Mouse (Mus musculus) myocyte (in vitro differentiated cells): ENCODE measurements around the gene Fndc5.
A peak's percentile ranks its signal among the peaks of the same experiment; 100 is the strongest.

Experiments
- MAX ChIP-seq: IDR thresholded peaks from one replicate; pipeline ENCODE4 v1.6.1; 2011; ENCODE audit warnings: low read depth, mild to moderate bottlenecking, control low read depth
- POLR2A ChIP-seq: IDR thresholded peaks from one replicate; pipeline ENCODE4 v1.6.1; 2011; ENCODE audit warnings: low read depth, mild to moderate bottlenecking, control low read depth, moderate library complexity; ENCODE audit not compliant: insufficient read length
- POLR2AphosphoS2 ChIP-seq: IDR thresholded peaks from one replicate; pipeline ENCODE4 v1.6.1; 2011; ENCODE audit warnings: low read depth, control low read depth; ENCODE audit not compliant: insufficient read length
- TCF12 ChIP-seq: IDR thresholded peaks from one replicate; pipeline ENCODE4 v1.6.1; 2011; ENCODE audit warnings: mild to moderate bottlenecking, control low read depth; ENCODE audit not compliant: poor library complexity, insufficient read depth, severe bottlenecking
- USF1 ChIP-seq: IDR thresholded peaks from one replicate; pipeline ENCODE4 v1.6.1; 2011; ENCODE audit warnings: low read depth, mild to moderate bottlenecking, control low read depth, moderate library complexity

- no peak for TF ChIP-seq MAX
- TF ChIP-seq POLR2A = peak; percentile 36
- peak; percentile 31 for TF ChIP-seq POLR2AphosphoS2
- no peak for TF ChIP-seq TCF12
- TF ChIP-seq USF1 = no peak
These were observed 52.2 kb downstream of the Fndc5 start for GRCm38 (mm10) chr4:129188803-129189541.
